Mouse (Mus musculus) limb, embryonic 10.5 days (tissue): ENCODE data around the gene Anxa6. TPM values are rescaled to one million over a fixed set of nuclear protein-coding genes. Genes with fewer than 3 reads are reported as not detected.

Source experiments
- DNase-seq: peaks from one replicate; pipeline ENCODE4 v3.0.0-alpha.2; 2017; ENCODE audit warnings: low spot score
- H3K27ac ChIP-seq: fragments of 300-500 bp; sonication (generic); 2 replicates; pipeline ENCODE4 v1.5.1; 2016; ENCODE audit warnings: mild to moderate bottlenecking
- H3K27me3 ChIP-seq: fragments of 300-500 bp; sonication (generic); 2 replicates; pipeline ENCODE4 v1.6.1; 2016; ENCODE audit warnings: low read depth, mild to moderate bottlenecking; ENCODE audit not compliant: poor library complexity, severe bottlenecking
- H3K36me3 ChIP-seq: fragments of 300-500 bp; sonication (generic); 2 replicates; pipeline ENCODE4 v1.6.1; 2016; ENCODE audit warnings: mild to moderate bottlenecking, moderate library complexity
- H3K4me1 ChIP-seq: fragments of 300-500 bp; sonication (generic); 2 replicates; pipeline ENCODE4 v1.6.1; 2016
- H3K4me3 ChIP-seq: fragments of 300-500 bp; sonication (generic); 2 replicates; pipeline ENCODE4 v1.5.1; 2016; ENCODE audit warnings: mild to moderate bottlenecking, moderate library complexity
- H3K9me3 ChIP-seq: fragments of 300-500 bp; sonication (generic); replicated peaks from 2 replicates; pipeline ENCODE4 v1.6.1; 2016; ENCODE audit warnings: mild to moderate bottlenecking
- WGBS: fragments of 180-500 bp; shearing (Covaris S2); methylation state at CpG from one replicate; pipeline ENCODE4 v1.1.7; 2016; 5-methylcytosine and 5-hydroxymethylcytosine counted together
- polyA plus RNA-seq: library from polyadenylated mRNA; unstranded; fragments of >200 nt; fragmentation: Nextera tagmentation; extraction: Ambion mirVana; gene quantifications from 2 replicates; pipeline ENCODE4 v1.2.1, GENCODE M21; 2016

Anxa6 gene
- polyA plus RNA-seq: 53.5 and 69.1 TPM in 2 replicates

- H3K4me1 ChIP-seq: peaks cover 40% of the 10 kb centered on the region
- DNase-seq: peak; percentile 85
- peaks cover 22% of the 10 kb centered on the region for H3K27me3 ChIP-seq
- H3K27ac ChIP-seq: peak within 1 kb of the TSS; percentile 79
- H3K36me3 ChIP-seq: no peaks in the 10 kb centered on the region
- H3K4me3 ChIP-seq: peak within 1 kb of the TSS; percentile 63
- H3K9me3 ChIP-seq: no peaks in the 10 kb centered on the region
- under 1% methylated on average over 41 of the region's 41 CpGs for whole genome bisulfite sequencing
These were observed at the start of gene Anxa6 for GRCm38 (mm10) chr11:55033040-55033660. Gene Anxa6, minus strand, starts transcription at chr11:55033445.

- no peak overlapping the region for H3K4me3 ChIP-seq
- DNase-seq: no peak
- 89% methylated on average over 9 of the region's 9 CpGs for WGBS
- H3K36me3 ChIP-seq: no peaks in the 10 kb centered on the region
- no peaks in the 10 kb centered on the region for H3K9me3 ChIP-seq
- H3K27ac ChIP-seq: no peak overlapping the region
- peaks cover 18% of the 10 kb centered on the region for H3K4me1 ChIP-seq
- H3K27me3 ChIP-seq: peaks cover 38% of the 10 kb centered on the region
These were observed 48.0 kb upstream of the Anxa6 start for GRCm38 (mm10) chr11:55081206-55081605.

DNA sequence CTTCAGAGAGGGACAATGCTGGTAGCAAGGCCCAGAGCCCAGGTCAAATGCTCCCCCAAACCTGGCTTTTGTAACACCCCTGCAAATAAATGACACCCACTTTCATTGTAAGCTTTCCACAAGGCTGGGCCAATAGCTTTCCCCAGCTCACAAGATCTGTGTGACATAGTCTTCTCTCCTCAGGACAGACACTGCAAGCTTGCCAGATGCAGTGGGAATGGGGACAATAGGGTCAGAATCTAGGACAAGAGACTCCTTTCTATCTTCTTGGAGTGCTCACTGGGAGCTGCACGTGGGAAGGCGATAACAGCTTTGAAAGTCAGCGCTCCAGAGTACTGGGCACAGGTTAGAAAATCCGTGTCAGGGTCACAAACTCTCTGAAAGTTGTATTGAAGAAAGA is 45.9 kb upstream of the Anxa6 start:
- Histone ChIP-seq H3K9me3 (no peaks in the 10 kb centered on the region), H3K4me1 (peaks cover 18% of the 10 kb centered on the region), H3K36me3 (no peaks in the 10 kb centered on the region), H3K4me3 (no peak overlapping the region), H3K27ac (no peak overlapping the region), H3K27me3 (peaks cover 40% of the 10 kb centered on the region)
- DNase-seq: no peak
- 93% methylated on average over 4 of the region's 4 CpGs for WGBS

DNA sequence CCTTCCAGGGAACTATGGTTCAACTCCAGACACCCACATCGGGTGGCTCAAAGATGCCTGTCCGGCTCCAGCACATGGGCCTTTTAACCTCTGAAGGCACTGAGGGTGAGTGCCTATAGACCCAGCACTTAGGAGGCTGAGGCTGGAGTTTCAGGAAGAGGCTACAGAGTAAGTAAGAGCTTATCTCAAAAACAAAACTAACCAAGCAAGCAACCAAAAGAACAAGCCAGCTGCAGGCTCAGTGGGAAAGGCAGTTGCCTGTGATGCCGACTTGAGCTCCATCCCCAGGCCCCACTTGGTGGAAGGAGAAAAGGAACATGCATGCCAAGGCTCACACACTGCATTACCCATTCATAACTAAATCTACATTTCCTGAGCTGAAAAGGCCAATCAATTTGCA is 45.3 kb upstream of the Anxa6 start:
- no peak for DNase-seq
- H3K4me1 ChIP-seq: peaks cover 18% of the 10 kb centered on the region
- H3K9me3 ChIP-seq: no peaks in the 10 kb centered on the region
- H3K27ac ChIP-seq: no peak overlapping the region
- no peaks in the 10 kb centered on the region for H3K36me3 ChIP-seq
- peak overlapping the region; percentile 60; the same call in 1 of the 2 replicates for H3K4me3 ChIP-seq
- peaks cover 40% of the 10 kb centered on the region for H3K27me3 ChIP-seq
- WGBS: 70% methylated on average over 3 of the region's 3 CpGs

- under 1% methylated on average over 50 of the region's 50 CpGs for WGBS
- H3K27ac ChIP-seq: peak within 1 kb of the TSS; percentile 21; the same call in 1 of the 2 replicates
- peak; percentile 67 for DNase-seq
These were observed 44.3 kb upstream of the Anxa6 start, which contains the start of gene Ccdc69 for GRCm38 (mm10) chr11:55077331-55078231. Gene Ccdc69, minus strand, starts transcription at chr11:55078131.

DNA sequence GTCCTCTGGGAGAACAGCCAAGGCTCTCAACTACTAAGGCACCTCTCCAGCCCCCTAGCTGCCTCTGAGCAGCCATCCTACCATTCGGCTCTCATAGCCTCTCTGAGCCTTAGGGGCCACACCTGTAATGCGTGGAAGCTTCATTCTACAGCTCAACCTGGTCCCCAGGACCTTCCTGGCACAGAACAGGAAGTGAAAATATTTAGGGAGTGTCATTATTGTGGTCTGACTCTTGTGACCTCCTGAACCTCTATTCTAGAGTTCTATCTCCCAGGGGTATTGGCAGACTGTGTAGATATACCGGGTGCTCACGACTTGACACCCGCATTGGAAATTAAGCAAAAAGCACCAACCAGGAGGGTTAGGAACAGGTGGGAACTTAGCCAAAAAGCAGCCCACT is 43.0 kb upstream of the Anxa6 start:
- H3K9me3 ChIP-seq: no peaks in the 10 kb centered on the region
- H3K4me1 ChIP-seq: peaks cover 22% of the 10 kb centered on the region
- peaks cover 40% of the 10 kb centered on the region for H3K27me3 ChIP-seq
- H3K36me3 ChIP-seq: no peaks in the 10 kb centered on the region
- DNase-seq: no peak
- WGBS: 91% methylated on average over 5 of the region's 5 CpGs
- no peak overlapping the region for H3K4me3 ChIP-seq
- H3K27ac ChIP-seq: no peak overlapping the region

More at GRCm38 (mm10) chr11:55077331-55078231, 44.3 kb upstream of the Anxa6 start, which contains the start of gene Ccdc69:
- H3K27me3 ChIP-seq: peaks cover 40% of the 10 kb centered on the region
- H3K4me3 ChIP-seq: peak within 1 kb of the TSS; percentile 60
- no peaks in the 10 kb centered on the region for H3K36me3 ChIP-seq
- H3K9me3 ChIP-seq: no peaks in the 10 kb centered on the region
- H3K4me1 ChIP-seq: peaks cover 22% of the 10 kb centered on the region

DNA sequence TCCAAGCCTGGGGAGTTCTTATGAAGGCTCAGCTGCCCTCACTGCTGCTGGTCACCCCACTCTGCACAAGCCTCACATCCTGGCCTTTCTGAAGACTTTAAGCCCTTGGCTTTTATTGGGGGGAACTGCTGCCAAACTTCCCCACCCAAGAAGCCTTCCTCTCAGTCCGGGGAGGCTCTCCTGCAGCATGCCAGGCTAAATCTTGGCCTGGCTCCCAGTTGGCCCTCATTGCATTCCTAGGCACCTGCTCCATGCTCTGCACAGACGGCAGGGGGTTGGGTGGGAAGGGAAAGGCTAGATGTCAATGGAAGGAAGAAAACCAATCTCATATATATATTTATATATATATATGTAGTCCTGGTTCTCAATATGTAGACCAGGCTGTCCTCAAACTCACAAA is 42.4 kb upstream of the Anxa6 start:
- no peaks in the 10 kb centered on the region for H3K36me3 ChIP-seq
- peaks cover 22% of the 10 kb centered on the region for H3K4me1 ChIP-seq
- no peaks in the 10 kb centered on the region for H3K9me3 ChIP-seq
- H3K27me3 ChIP-seq: peaks cover 40% of the 10 kb centered on the region
- 88% methylated on average over 2 of the region's 2 CpGs for WGBS
- no peak overlapping the region for H3K4me3 ChIP-seq
- DNase-seq: no peak
- H3K27ac ChIP-seq: no peak overlapping the region

- H3K27ac ChIP-seq: no peak overlapping the region
- H3K36me3 ChIP-seq: no peaks in the 10 kb centered on the region
- H3K4me3 ChIP-seq: no peak overlapping the region
- peaks cover 22% of the 10 kb centered on the region for H3K27me3 ChIP-seq
- peaks cover 24% of the 10 kb centered on the region for H3K4me1 ChIP-seq
- DNase-seq: no peak
- H3K9me3 ChIP-seq: no peaks in the 10 kb centered on the region
- 69% methylated on average over 10 of the region's 10 CpGs for WGBS
These were observed 39.9 kb upstream of the Anxa6 start for GRCm38 (mm10) chr11:55073191-55073590.

DNA sequence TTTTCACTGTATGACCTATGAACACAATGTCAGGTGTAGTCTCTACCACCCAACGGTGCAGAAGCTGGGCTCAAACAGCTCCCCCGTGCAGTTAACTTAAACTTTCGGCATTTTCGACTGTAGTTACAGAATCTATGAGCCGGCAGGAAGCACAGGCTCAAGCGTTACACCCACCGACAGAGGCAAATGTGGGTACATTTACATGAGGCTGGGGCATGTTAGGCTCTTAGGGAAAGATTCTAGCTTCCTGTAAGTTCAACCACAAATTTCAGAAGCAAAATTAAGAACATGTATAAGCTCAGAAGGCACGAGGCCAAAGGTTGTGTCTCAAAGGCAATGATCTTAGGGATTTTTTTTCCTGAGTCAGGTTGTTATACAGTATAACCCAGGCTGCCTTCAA is 39.2 kb upstream of the Anxa6 start:
- no peaks in the 10 kb centered on the region for H3K36me3 ChIP-seq
- WGBS: 85% methylated on average over 8 of the region's 8 CpGs

GRCm38 (mm10) chr11:55071344-55071743 is 38.1 kb upstream of the Anxa6 start:
- Histone ChIP-seq H3K27me3 (peaks cover 4% of the 10 kb centered on the region; the same call in 1 of the 2 replicates), H3K36me3 (no peaks in the 10 kb centered on the region), H3K9me3 (no peaks in the 10 kb centered on the region), H3K4me3 (no peak overlapping the region), H3K4me1 (peaks cover 7% of the 10 kb centered on the region; the same call in 1 of the 2 replicates), H3K27ac (no peak overlapping the region)
- 88% methylated on average over 5 of the region's 5 CpGs for WGBS
- DNase-seq: no peak

More for the DNA sequence above, 39.2 kb upstream of the Anxa6 start:
- peaks cover 17% of the 10 kb centered on the region for H3K4me1 ChIP-seq
- H3K27me3 ChIP-seq: peaks cover 15% of the 10 kb centered on the region
- H3K4me3 ChIP-seq: no peak overlapping the region
- H3K27ac ChIP-seq: no peak overlapping the region
- no peaks in the 10 kb centered on the region for H3K9me3 ChIP-seq
- no peak for DNase-seq

- H3K4me1 ChIP-seq: peaks cover 7% of the 10 kb centered on the region; the same call in 1 of the 2 replicates
- H3K9me3 ChIP-seq: no peaks in the 10 kb centered on the region
- no peaks in the 10 kb centered on the region for H3K36me3 ChIP-seq
- no peak overlapping the region for H3K27ac ChIP-seq
- WGBS: 66% methylated on average over 2 of the region's 2 CpGs
- no peak overlapping the region for H3K4me3 ChIP-seq
- no peaks in the 10 kb centered on the region for H3K27me3 ChIP-seq
- no peak for DNase-seq
These were observed 35.8 kb upstream of the Anxa6 start for GRCm38 (mm10) chr11:55069023-55069422.

GRCm38 (mm10) chr11:55066921-55067320 is 33.7 kb upstream of the Anxa6 start:
- 70% methylated on average over 4 of the region's 4 CpGs for WGBS
- Histone ChIP-seq H3K36me3 (no peaks in the 10 kb centered on the region), H3K4me3 (no peak overlapping the region), H3K27ac (no peak overlapping the region), H3K27me3 (no peaks in the 10 kb centered on the region), H3K4me1 (peaks cover 11% of the 10 kb centered on the region), H3K9me3 (no peaks in the 10 kb centered on the region)
- no peak for DNase-seq

DNA sequence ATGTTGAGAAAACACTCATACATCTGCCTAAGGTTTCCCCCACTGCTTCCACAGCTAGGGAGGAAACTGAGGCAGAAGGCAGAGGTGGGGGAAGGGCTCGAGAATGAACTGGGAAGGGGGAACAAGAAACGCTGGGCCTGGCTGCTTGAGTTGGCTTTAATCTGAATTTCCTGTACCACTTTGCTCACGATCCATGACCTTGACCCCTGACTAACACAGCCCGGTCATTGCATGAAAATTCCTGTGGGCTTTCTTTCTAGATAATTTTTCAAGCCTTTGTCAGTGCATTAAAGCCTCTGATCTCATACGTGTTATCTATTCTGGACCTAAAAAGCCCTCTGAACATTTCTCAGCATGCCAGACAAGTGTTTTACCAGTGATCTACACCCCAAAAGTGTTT is 29.6 kb upstream of the Anxa6 start:
- Histone ChIP-seq H3K4me1 (peaks cover 7% of the 10 kb centered on the region), H3K27ac (no peak overlapping the region), H3K27me3 (no peaks in the 10 kb centered on the region), H3K4me3 (no peak overlapping the region), H3K36me3 (no peaks in the 10 kb centered on the region), H3K9me3 (no peaks in the 10 kb centered on the region)
- 45% methylated on average over 5 of the region's 5 CpGs for WGBS
- no peak for DNase-seq
